Mouse (Mus musculus) embryonic facial prominence, embryonic 14.5 days (tissue): Measurements from ENCODE around the gene 1110059E24Rik. TPM values are rescaled to one million over a fixed set of nuclear protein-coding genes. Genes with fewer than 3 reads are reported as not detected.

Experiments used
- polyA plus RNA-seq: library from polyadenylated mRNA; unstranded; fragments of >200 nt; fragmentation: Nextera tagmentation; extraction: Ambion mirVana; gene quantifications from 2 replicates; pipeline ENCODE4 v1.2.1, GENCODE M21; 2014

1110059E24Rik gene
- polyA plus RNA-seq, 1 experiment from 2014 or later, result 49.9 TPM

Other genes starting within 250 kb of the 1110059E24Rik start
- gene Gda, start 179.5 kb downstream of the 1110059E24Rik start, polyA plus RNA-seq, result 0.51 and 0.54 TPM in 2 replicates
- gene Abhd17b, start 209 bp upstream of the 1110059E24Rik start, polyA plus RNA-seq, result 39.3 and 39.8 TPM in 2 replicates
- 33.8 and 34.7 TPM in 2 replicates for gene Cemip2, start 125.4 kb upstream of the 1110059E24Rik start, polyA plus RNA-seq